Mouse (Mus musculus): ENCODE measurements around the gene Xrra1. TPM values are rescaled to one million over a fixed set of nuclear protein-coding genes. Genes with fewer than 3 reads are reported as not detected.
A peak's percentile ranks its signal among the peaks of the same experiment; 100 is the strongest.

Xrra1 gene
- total RNA-seq, 2 experiments from 2014 or later, result not detected

DNA sequence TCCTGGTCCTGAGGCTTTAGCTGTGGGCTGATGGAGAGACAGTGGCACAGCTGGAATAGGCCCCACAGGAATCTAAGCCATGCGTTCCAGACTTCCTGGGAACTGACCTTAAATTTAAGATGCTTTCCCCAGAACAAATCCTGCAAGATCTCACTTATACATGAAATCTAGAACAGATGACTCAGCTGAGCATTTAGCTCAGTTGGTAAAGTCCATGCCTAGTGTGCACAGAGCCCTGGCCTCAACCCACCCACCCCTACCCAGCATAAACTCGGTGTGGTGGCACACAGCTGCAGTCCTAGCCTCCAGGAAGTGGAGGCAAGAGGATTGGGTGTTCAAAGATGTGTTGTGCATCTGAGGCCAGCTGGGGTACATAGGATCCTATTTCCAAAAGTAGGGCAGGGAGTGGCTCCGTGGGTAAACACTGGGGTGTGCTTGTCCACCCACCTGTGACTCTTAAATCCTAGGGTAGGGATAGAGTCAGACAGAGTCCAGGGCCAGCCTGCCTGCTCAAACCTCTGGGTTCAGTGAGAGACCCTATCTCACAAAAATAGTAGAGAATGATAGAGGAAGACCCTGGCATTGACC is 31.3 kb downstream of the Xrra1 start:
- intact Hi-C loops (cut with DNase I), result no loop called here
- DNase-seq, result no peak

GRCm38 (mm10) chr7:99891471-99891870 is 32.6 kb downstream of the Xrra1 start:
- DNase-seq, result no peak
- intact Hi-C loops (cut with DNase I), result no loop called here

GRCm38 (mm10) chr7:99892351-99892750 is 33.4 kb downstream of the Xrra1 start:
- no peak for DNase-seq
- intact Hi-C loops (cut with DNase I), result no loop called here

DNA sequence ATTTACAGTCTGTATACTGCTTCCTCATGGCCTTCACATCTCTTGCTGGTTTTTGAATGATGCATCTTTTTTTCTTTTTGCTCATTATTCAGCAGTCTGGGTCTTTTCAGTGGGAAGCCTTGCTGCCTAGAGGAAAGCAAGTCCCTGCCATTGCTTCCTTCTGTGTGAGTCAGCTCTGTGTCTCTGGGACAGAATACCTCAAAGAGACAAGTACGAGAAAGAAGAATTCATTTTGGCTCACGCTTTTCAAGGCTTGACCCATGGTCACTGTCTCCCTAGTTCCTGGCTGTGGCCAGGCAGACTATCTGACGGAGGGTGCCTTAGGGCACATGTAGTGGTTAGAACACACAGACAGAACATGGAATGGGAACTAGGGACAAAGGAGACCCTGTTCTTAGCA is 35.1 kb downstream of the Xrra1 start:
- no peak for DNase-seq
- intact Hi-C loops (cut with DNase I), result no loop called here

- no peak for DNase-seq
- intact Hi-C loops (cut with DNase I), result no loop called here
These were observed 35.6 kb downstream of the Xrra1 start for GRCm38 (mm10) chr7:99894478-99894877.

DNA sequence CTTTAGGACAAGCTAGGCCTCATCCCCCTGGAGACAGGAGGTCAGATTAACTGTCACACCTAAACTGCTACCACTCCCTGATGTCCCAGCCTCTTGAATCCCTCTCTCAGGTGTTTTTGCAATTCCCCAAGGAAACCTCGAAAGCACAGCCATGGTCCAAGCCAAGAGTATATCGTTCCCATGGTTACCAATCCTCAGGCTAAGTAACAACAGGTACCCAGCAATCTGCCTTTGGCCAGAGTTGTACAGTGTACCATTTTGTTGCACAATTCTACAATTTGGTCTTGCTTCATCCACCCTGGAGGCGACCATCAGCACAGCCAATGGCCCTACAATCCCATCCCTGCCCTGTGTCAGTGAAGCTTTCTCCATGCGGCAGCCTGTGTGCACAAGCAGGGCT is 38.0 kb downstream of the Xrra1 start:
- no peak for DNase-seq
- intact Hi-C loops (cut with DNase I), result no loop called here

DNA sequence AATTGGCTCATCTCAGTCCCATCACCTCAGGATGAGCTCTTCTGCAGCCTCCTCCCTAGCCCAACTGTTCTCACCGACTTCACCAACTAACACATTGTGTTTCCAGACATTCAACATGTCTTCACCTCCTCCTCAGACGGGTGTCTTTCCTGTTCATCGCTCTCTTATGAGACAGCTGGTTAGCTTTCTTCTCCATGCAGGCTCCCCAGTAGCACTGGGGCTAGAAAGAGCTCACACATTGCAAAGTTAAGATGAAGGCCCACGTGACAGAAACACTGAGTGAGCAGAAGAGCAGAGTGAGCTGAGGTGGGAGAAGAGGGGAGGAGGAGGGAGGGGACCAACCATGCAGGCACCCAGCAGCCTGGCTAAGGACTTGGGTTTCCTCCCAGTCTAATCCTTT is 43.3 kb downstream of the Xrra1 start:
- intact Hi-C loops (cut with DNase I), result loop anchor here (1.0 kb wide), 1 partner anchor 15 kb away; no protein-coding TSS in a partner anchor
- DNase-seq, result no peak

GRCm38 (mm10) chr7:99902918-99903665 is 44.2 kb downstream of the Xrra1 start:
- no peak for DNase-seq
- intact Hi-C loops (cut with DNase I), result loop anchor here (1.0 kb wide), 1 partner anchor 14 kb away; no protein-coding TSS in a partner anchor

DNA sequence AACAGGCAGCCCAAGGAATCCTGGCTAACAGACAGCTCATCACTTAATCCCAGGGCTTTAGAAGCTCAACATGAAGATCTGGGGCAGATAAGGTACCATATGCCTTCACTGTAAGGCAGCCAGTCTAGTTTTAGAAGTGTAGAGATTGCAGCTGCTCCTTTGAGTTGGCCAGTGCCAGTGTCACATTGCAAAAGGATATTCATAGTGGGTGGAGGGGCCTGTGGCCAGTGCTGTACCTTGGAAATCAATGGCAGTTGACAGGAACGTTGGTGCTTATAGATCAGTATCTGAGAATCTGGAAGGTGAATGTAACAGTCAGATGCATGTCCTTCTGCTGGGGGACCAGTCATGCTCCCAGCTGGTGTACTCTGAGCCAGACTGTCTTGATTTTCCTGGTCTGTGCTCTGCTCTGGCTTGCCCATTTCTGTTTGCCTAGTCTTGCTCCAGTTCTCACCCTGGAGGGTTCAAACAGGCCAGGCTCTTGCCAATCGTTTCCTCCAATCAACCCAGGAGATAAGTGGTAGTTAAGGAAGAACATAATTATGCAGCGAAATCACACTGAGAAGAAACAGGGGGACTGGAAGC is 45.6 kb downstream of the Xrra1 start:
- DNase-seq, result no peak
- intact Hi-C loops (cut with DNase I), result no loop called here

GRCm38 (mm10) chr7:99906346-99906745 is 47.4 kb downstream of the Xrra1 start:
- intact Hi-C loops (cut with DNase I), result no loop called here
- DNase-seq, result no peak

GRCm38 (mm10) chr7:99907463-99907862 is 48.5 kb downstream of the Xrra1 start:
- no peak for DNase-seq
- intact Hi-C loops (cut with DNase I), result no loop called here

- no peak for DNase-seq
- intact Hi-C loops (cut with DNase I), result no loop called here
These were observed 52.1 kb downstream of the Xrra1 start for GRCm38 (mm10) chr7:99911038-99911437.

- DNase-seq, result no peak
- intact Hi-C loops (cut with DNase I), result no loop called here
These were observed 55.4 kb downstream of the Xrra1 start for GRCm38 (mm10) chr7:99914316-99914715.

GRCm38 (mm10) chr7:99915511-99915910 is 56.6 kb downstream of the Xrra1 start:
- DNase-seq, result no peak
- intact Hi-C loops (cut with DNase I), result no loop called here

DNA sequence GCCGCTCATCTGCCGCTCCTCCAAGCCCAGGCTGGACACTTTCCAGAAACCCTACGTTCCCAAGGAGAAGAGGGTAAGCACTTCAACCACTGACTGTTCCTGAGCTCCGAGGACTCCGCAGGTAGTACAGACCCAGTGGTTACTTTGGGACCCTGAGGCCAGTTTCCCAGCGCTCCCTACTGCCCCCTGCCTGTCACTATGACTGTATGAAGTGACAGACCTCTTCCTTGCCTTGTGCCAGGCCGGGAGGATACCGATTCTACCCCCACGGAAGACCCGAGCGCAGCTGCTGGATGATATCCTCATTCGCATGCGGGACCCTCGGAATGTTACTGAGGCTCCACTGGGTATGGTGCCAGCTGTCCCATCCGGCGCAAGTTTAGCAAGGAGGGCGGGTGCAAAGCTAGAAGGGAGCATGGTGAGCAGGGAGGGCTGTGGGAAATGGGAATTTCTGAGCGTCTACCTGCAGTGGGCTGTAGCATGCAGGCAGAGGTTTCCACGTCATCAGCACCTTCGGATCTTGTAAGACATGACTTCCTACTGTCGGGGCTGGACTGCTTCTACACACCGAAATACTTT is 57.9 kb downstream of the Xrra1 start:
- intact Hi-C loops (cut with DNase I), result loop anchor here (1.0 kb wide), 1 partner anchor 15 kb away; no protein-coding TSS in a partner anchor
- DNase-seq, result peak; percentile 39 to 51

DNA sequence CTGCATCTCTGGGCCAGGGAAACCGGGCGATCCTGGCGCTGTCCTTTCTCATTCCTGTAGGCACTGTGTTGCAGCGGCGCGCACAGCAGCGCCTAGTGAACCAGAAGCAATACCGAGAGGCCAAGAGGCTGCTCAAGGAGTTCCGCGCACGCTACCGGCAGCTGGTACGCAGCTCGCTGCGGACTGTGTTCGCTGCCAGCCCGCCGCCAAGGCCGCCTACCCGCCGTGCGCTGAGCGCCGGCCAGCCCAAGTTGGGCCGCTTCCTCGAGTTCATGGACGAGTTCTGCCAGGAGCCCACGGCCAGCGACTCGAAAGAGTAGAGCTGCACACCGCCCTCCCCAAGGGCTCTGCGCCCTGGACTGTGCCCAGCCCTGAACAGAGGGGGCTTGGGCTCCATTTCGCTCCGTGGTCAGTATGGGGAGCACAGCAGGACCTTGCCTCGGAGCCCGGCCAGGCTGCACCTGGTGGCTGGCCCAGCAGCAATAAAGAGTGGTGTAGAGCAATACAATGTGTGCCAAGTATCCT is 58.5 kb downstream of the Xrra1 start:
- DNase-seq, result peak; percentile 28 to 36
- intact Hi-C loops (cut with DNase I), result loop anchor here (1.0 kb wide), 1 partner anchor 15 kb away; no protein-coding TSS in a partner anchor

DNA sequence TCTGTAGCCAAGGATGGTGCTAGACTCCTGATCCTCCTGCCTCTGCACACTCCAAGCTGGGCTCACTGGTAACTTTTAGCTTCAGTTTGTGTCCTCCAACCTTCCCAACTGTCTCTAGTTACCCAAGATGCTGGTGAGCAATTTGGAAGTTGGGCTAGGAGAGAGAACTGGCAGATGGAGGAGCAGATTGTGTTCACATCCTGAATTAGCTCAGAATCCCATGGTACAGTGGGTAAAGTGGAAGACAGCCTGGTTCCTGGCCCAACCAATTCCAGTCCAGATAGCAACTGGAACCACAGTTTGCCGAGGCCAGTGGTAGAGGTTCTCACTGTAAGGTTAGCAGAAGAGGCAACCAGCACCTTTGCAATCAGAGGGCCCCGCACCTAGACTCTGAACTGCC is 60.2 kb downstream of the Xrra1 start:
- intact Hi-C loops (cut with DNase I), result no loop called here
- DNase-seq, result no peak

DNA sequence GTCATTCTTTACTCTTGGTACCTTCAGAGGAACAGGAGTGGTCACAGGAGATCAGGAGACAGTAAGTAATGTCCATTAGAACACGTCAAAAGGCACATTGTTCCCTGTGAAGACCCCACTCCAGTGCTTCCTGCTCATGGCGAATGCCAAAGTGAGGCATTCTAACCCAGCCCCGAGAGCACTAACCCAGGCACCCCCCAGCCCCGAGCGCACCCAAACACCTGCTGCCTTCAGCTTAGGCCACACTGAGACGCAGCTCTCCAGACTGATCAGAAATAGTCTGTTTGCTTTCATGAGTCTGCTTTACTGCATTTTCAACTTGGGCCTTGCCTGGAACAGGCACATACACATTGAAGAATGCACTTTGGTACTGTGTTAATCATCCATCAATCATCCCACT is 61.1 kb downstream of the Xrra1 start:
- DNase-seq, result no peak
- intact Hi-C loops (cut with DNase I), result no loop called here

GRCm38 (mm10) chr7:99920416-99920815 is 61.5 kb downstream of the Xrra1 start:
- DNase-seq, result no peak
- intact Hi-C loops (cut with DNase I), result no loop called here

GRCm38 (mm10) chr7:99926916-99927714 is 68.2 kb downstream of the Xrra1 start:
- intact Hi-C loops (cut with DNase I), result loop anchor here (1.0 kb wide), 1 partner anchor 54 kb away; no protein-coding TSS in a partner anchor
- peak; percentile 65 to 77 for DNase-seq
